Mouse (Mus musculus): ENCODE measurements around the gene Trim66. TPM values are rescaled to one million over a fixed set of nuclear protein-coding genes. Genes with fewer than 3 reads are reported as not detected.
A peak's percentile ranks its signal among the peaks of the same experiment; 100 is the strongest.

Gene Trim66
- polyA plus RNA-seq, 1 experiment from 2014 or later = 0.02 TPM

DNA sequence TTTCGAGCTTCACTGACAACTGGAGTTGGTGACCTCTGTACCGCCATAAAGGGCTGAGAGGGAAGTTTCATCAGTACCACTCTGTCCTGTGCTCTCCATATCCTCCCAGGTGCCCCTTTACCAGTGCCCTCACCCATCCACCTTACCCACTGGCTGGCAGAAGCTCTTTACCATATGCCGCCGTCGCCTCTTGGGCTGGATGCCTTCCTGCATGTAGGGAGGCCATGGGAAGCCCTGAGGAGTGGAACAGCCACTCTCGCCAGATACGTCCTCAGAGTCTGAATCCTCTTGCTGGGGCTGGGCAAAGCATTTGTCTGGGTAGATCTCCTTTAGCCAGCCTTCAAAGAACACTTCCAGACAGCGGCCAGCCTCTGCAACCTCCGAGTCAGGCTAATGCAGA lies 53.1 kb downstream of the Trim66 start:
- Histone ChIP-seq H3K9ac (replicated peaks) (no peak overlapping the region), H3K36me3 (replicated peaks; ENCODE audit: insufficient read depth, low read length) (no peaks in the 10 kb centered on the region), H3K4me1 (ENCODE audit: insufficient read depth) (peaks cover 3% of the 10 kb centered on the region; the same call in 1 of the 2 replicates), H3K4me2 (ENCODE audit: low read depth, low read length) (no peak overlapping the region), H3K27me3 (ENCODE audit: insufficient read depth, low read length) (no peaks in the 10 kb centered on the region), H3K9me3 (ENCODE audit: low read length) (no peaks in the 10 kb centered on the region), H3K27ac (ENCODE audit: low read depth) (no peak overlapping the region), H3K4me3 (ENCODE audit: low read depth, low read length) (no peak overlapping the region)
- TF ChIP-seq EP300 (IDR thresholded peaks at IDR 0.05; ENCODE audit: low read depth) (no peak), CTCF (IDR thresholded peaks at IDR 0.05; ENCODE audit: low read depth) (no peak)
- peak; percentile 10 for DNase-seq
- WGBS (ENCODE audit: insufficient replicate concordance) = 81% methylated on average over 9 of the region's 9 CpGs
- ATAC-seq = no peak

DNA sequence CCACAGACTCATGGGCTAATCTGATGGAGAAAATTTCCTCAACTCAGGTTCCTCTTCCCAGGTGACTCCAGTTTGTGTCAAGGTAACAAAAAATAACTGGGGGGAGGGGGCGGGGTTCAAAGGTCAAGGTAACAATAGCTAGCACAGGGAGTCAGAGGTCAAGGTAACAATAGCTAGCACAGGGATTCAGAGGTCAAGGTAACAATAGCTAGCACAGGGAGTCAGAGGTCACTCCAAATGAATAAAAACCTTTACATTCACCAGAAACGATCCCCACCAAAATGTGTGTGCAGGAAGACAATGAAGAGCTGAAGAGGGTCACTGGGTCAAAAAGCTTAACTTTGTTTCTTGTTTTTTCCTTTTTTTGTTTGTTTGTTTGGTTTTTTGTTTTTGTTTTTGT lies 59.9 kb downstream of the Trim66 start:
- H3K36me3 ChIP-seq (replicated peaks; ENCODE audit: insufficient read depth, low read length) = no peaks in the 10 kb centered on the region
- H3K4me1 ChIP-seq (ENCODE audit: insufficient read depth) = no peaks in the 10 kb centered on the region
- no peak overlapping the region for H3K9ac ChIP-seq (replicated peaks)
- H3K27me3 ChIP-seq (ENCODE audit: insufficient read depth, low read length) = no peaks in the 10 kb centered on the region
- 80% methylated on average over 2 of the region's 2 CpGs for WGBS (ENCODE audit: insufficient replicate concordance)
- TF ChIP-seq CTCF (IDR thresholded peaks at IDR 0.05; ENCODE audit: low read depth) = no peak
- TF ChIP-seq EP300 (IDR thresholded peaks at IDR 0.05; ENCODE audit: low read depth) = no peak
- H3K9me3 ChIP-seq (ENCODE audit: low read length) = no peaks in the 10 kb centered on the region
- no peak for ATAC-seq
- no peak overlapping the region for H3K4me3 ChIP-seq (ENCODE audit: low read depth, low read length)
- no peak overlapping the region for H3K27ac ChIP-seq (ENCODE audit: low read depth)
- DNase-seq = no peak
- no peak overlapping the region for H3K4me2 ChIP-seq (ENCODE audit: low read depth, low read length)

DNA sequence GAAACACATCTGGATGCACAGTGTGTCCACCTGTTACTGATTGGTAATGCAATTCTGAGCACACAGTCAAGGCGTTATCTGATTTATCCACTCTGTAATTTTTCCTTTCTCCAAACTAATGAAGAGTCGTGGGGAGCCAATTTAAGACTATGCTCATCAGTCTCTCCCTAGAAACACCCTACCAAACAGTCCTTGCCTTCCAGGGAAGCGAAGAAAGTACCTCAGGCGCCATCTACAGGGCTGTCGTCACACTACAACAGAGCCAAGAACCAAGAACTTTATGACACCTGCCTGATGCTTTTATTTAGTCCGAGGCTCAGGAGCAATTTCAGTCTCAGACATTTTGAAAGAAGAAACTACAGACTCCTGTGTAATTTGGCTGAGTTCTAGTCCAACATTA lies 62.9 kb downstream of the Trim66 start:
- Histone ChIP-seq H3K27ac (ENCODE audit: low read depth) (no peak overlapping the region), H3K27me3 (ENCODE audit: insufficient read depth, low read length) (peaks cover under 1% of the 10 kb centered on the region; the same call in 1 of the 2 replicates), H3K36me3 (replicated peaks; ENCODE audit: insufficient read depth, low read length) (no peaks in the 10 kb centered on the region), H3K4me1 (ENCODE audit: insufficient read depth) (peaks cover 3% of the 10 kb centered on the region; the same call in 1 of the 2 replicates), H3K4me2 (ENCODE audit: low read depth, low read length) (no peak overlapping the region), H3K9me3 (ENCODE audit: low read length) (no peaks in the 10 kb centered on the region), H3K9ac (replicated peaks) (no peak overlapping the region), H3K4me3 (ENCODE audit: low read depth, low read length) (no peak overlapping the region)
- TF ChIP-seq CTCF (IDR thresholded peaks at IDR 0.05; ENCODE audit: low read depth) = peak; percentile 70
- TF ChIP-seq EP300 (IDR thresholded peaks at IDR 0.05; ENCODE audit: low read depth) = no peak
- DNase-seq (peak; percentile 46), ATAC-seq (no peak)
- 14% methylated on average over 6 of the region's 6 CpGs for WGBS (ENCODE audit: insufficient replicate concordance)

- no peak overlapping the region for H3K4me3 ChIP-seq (ENCODE audit: low read depth, low read length)
- H3K9ac ChIP-seq (replicated peaks) = no peak overlapping the region
- H3K36me3 ChIP-seq (replicated peaks; ENCODE audit: insufficient read depth, low read length) = no peaks in the 10 kb centered on the region
- TF ChIP-seq EP300 (IDR thresholded peaks at IDR 0.05; ENCODE audit: low read depth) (no peak), CTCF (IDR thresholded peaks at IDR 0.05; ENCODE audit: low read depth) (no peak)
- peaks cover 23% of the 10 kb centered on the region for H3K27me3 ChIP-seq (ENCODE audit: insufficient read depth, low read length)
- H3K4me2 ChIP-seq (ENCODE audit: low read depth, low read length) = no peak overlapping the region
- peak; percentile 74 for ATAC-seq
- no peaks in the 10 kb centered on the region for H3K9me3 ChIP-seq (ENCODE audit: low read length)
- DNase-seq = no peak
- WGBS (ENCODE audit: insufficient replicate concordance) = 60% methylated on average over 5 of the region's 5 CpGs
- H3K4me1 ChIP-seq (ENCODE audit: insufficient read depth) = peaks cover 11% of the 10 kb centered on the region
- H3K27ac ChIP-seq (ENCODE audit: low read depth) = no peak overlapping the region
These were observed 65.2 kb downstream of the Trim66 start for GRCm38 (mm10) chr7:109442739-109443138.

GRCm38 (mm10) chr7:109440697-109441269 lies 67.2 kb downstream of the Trim66 start:
- Histone ChIP-seq H3K4me1 (ENCODE audit: insufficient read depth) (peaks cover 11% of the 10 kb centered on the region), H3K4me3 (ENCODE audit: low read depth, low read length) (no peak overlapping the region), H3K9me3 (ENCODE audit: low read length) (no peaks in the 10 kb centered on the region), H3K9ac (replicated peaks) (no peak overlapping the region), H3K4me2 (ENCODE audit: low read depth, low read length) (no peak overlapping the region), H3K36me3 (replicated peaks; ENCODE audit: insufficient read depth, low read length) (no peaks in the 10 kb centered on the region), H3K27ac (ENCODE audit: low read depth) (no peak overlapping the region), H3K27me3 (ENCODE audit: insufficient read depth, low read length) (peaks cover 23% of the 10 kb centered on the region)
- DNase-seq (no peak), ATAC-seq (no peak)
- peak; percentile 20; the same call in 1 of the 2 replicates for TF ChIP-seq CTCF (IDR thresholded peaks at IDR 0.05; ENCODE audit: low read depth)
- no peak for TF ChIP-seq EP300 (IDR thresholded peaks at IDR 0.05; ENCODE audit: low read depth)
- 78% methylated on average over 9 of the region's 9 CpGs for WGBS (ENCODE audit: insufficient replicate concordance)

DNA sequence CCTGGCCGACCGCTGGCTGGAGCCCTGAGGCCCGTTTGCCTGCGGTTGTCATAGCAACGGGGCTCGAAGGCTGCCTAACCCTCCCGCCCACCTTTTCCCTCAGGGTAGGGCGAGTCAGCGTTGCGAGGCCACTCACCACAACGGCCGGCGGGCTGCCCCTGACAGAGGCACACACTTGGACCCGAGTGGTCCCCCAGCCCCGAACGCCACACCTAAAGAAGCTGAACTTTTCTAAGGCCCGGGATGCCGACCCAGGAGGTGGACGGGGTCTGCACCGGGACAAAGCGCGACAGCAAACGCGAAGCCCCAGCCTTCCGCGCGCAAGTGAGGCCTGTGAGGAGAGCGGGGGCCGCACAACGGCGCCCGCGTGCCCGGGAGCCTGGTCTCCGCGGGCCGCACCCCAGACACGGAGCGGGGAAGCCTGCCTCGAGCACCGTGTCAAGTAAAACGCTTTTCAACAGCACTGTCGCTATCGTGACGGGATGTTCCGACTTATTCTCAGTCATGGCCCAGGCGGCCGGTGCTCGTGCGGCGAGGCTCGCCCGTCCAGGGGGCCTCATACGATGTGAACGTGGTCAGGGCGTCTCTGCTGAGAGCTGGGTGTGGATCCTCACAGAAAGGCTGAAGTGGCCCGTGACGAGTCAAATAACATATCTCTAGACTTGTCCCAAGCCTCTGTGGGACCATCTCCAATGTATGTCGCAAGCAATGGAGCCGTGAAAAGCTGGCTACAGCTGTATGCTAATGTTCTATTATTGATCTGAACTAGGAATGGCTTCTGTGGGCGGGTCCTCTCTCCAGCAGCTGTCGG lies 68.9 kb downstream of the Trim66 start, which contains the start of gene Stk33:
Gene Stk33 (minus strand): TSS at position 301 of the 811 bp plus-strand sequence.
- Histone ChIP-seq H3K36me3 (replicated peaks; ENCODE audit: insufficient read depth, low read length) (no peaks in the 10 kb centered on the region), H3K27me3 (ENCODE audit: insufficient read depth, low read length) (peaks cover 23% of the 10 kb centered on the region), H3K4me3 (ENCODE audit: low read depth, low read length) (peak within 1 kb of the TSS; percentile 39), H3K9me3 (ENCODE audit: low read length) (no peaks in the 10 kb centered on the region), H3K4me2 (ENCODE audit: low read depth, low read length) (peak within 1 kb of the TSS; percentile 71), H3K9ac (replicated peaks) (no peak within 1 kb of the TSS; the same call in 1 of the 2 replicates), H3K27ac (ENCODE audit: low read depth) (no peak within 1 kb of the TSS), H3K4me1 (ENCODE audit: insufficient read depth) (peaks cover 11% of the 10 kb centered on the region)
- peak; percentile 31 for DNase-seq
- ATAC-seq = peak; percentile 73
- TF ChIP-seq EP300 (IDR thresholded peaks at IDR 0.05; ENCODE audit: low read depth) = no peak
- TF ChIP-seq CTCF (IDR thresholded peaks at IDR 0.05; ENCODE audit: low read depth) = no peak
- 2% methylated on average over 62 of the region's 62 CpGs for WGBS (ENCODE audit: insufficient replicate concordance)

Measured in liver, postnatal 0 days (tissue).